Mouse (Mus musculus): ENCODE measurements around the gene Fpr-rs4.
"Not testable (repeated sequence)": the region's sequence is repeated elsewhere in the genome, so short reads cannot be mapped to it uniquely, and the experiment has no call there.

Fpr-rs4 gene

DNA sequence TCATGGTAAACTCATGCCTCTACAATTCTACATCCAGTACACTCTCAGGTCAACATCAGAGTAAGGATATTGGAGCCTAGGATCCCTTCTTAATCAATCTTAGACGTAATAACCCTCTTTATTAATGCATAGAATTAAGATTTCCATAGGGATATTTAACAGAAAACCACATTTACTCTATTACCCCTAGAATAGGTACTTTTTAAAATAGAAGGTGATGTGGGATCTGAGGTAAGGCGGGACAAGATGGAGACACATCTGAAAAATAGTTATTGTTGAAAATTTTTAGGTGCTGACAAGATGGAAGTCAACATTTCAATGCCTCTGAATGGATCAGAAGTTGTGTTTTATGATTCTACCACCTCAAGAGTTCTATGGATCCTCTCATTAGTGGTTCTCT lies at the start of gene Fpr-rs4:
Gene Fpr-rs4, plus strand, starts transcription at position 301 of the 400 bp plus-strand sequence.
- no peak for DNase-seq

DNA sequence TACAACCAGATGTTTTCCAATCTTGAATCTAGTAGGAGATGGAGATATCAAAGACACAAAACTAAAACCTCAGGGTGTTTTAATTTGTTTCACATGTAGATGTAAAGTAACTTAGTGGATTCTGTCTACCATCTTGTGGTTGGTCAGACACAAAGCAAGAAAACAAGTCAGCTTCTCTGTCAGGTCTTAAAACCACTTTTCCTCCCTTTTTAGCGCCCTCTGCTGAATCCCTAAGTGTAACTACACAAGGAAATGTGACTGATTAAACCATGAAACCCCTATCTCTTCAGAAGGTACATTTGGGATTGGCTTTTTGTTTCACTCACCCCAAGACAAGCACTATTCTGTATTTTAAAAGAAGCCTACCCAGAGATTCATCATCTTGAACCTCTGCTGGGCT lies 48.1 kb upstream of the Fpr-rs4 start:
- no peak for DNase-seq

DNA sequence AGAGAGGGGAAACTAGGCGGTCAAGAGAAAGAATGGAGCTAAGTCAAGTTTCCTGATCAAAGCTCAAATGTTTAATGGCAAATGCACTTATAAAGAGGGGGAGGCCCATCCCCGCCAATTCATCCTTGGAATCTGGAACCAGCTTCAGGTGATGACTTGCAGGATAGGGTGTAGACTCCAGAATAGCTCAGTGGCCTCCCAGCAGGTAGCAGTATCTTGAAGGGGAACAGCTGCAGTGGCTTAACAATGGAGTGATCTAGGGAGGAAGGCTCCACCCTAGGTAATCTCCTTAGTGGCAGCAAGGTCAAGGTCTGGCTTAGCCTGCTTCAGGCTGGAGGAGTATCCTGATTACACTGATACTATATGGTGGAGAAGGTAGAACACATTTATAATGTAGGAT lies 40.3 kb upstream of the Fpr-rs4 start:
- DNase-seq: not testable (repeated sequence)

DNA sequence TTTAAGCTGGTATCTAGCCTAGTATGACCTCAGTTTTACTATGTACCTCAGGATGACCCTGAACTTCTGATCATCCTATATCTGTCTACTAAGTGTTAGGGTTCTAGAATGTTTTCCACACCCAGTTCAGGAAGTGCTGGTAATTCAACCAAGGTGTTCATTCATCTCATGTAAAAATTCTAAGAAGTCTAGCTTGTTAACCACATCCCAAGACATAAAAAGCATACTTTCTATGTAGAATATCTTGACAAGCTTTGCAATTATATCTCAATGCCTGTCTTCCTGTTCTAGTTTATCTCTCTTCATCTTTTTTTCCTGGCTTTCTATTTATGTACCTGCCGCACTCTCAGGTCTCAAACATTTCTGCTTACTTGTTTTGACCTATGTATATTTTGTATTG lies 16.8 kb upstream of the Fpr-rs4 start:
- no peak for DNase-seq

DNA sequence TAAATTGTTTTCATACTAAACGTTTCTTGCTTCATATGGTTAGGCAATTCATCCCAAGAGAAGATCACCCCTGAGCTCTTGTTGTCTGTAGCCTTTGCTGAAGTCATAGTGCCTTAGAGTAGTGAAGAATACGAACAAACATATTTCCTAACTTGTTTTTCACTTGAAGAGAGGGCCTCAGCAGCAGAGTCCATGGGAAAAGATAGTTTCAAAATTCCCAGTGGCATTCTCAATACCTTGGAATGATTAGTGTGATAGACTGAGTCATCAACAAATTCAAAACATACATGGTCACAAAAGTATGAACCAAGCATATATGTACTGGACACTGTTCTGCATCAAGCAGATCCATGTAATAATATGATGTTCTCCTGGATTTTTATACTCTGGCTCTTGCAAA lies 27.6 kb downstream of the Fpr-rs4 start, which contains the start of gene Vmn2r124:
Gene Vmn2r124, plus strand, starts transcription at position 301 of the 400 bp plus-strand sequence.
- no peak for DNase-seq

All from thymus, postnatal 4 days (tissue).